ENCODE assay signal across 21 mouse cellular contexts in the genomic region with DNA sequence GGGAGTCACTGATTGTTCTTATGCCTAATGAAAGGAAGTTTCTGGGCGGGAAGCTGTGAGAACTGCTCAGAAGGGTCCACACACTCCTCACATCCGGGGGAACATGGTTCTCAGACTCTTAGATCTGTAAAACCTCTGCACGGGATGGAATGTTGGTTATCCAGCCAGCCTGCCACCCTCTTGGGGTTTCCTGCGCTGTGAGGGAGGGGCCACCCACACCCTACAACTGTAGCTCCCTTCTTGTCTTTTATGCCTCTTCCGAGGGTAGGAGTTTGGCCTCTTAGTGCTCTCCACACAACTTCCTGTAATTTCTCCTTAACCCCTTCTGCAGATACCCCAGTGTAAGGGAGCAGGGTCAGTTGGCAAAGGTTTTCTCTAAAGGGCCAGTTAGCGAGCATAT. TPM values are rescaled to one million over a fixed set of nuclear protein-coding genes. Genes with fewer than 3 reads are reported as not detected.
DNase-seq lines count a peak whose midpoint lies in the region; ATAC-seq and TF ChIP-seq lines count a peak whose summit lies in the region.
"Had no signal": no experiment of that assay in that cellular context is flagged by ENCODE, and none has a peak within 500 bp of the region (broad histone marks: within the 10 kb centered on the region; RNA-seq: fewer than 3 reads in every experiment).

No protein-coding gene starts in this region.

- H3K9ac ChIP-seq in liver, embryonic 11.5 days (ENCODE audit: low read depth, low read length), result no peak overlapping the region
- no peak overlapping the region for H3K9ac ChIP-seq in liver, postnatal 0 days (replicated peaks)
- H3K9ac ChIP-seq: embryonic facial prominence, embryonic 13.5 days; heart, embryonic 13.5 days; kidney, embryonic 15.5 days; lung, embryonic 15.5 days; neural tube, embryonic 15.5 days had no signal

- TF ChIP-seq CTCF in liver, postnatal 0 days (IDR thresholded peaks at IDR 0.05; ENCODE audit: low read depth), result no peak

- H3K4me2 ChIP-seq in liver, embryonic 11.5 days, result no peak overlapping the region
- no peak overlapping the region for H3K4me2 ChIP-seq in liver, postnatal 0 days (ENCODE audit: low read depth, low read length)
- H3K4me2 ChIP-seq: embryonic facial prominence, embryonic 13.5 days; heart, embryonic 13.5 days; kidney, embryonic 15.5 days; lung, embryonic 15.5 days; neural tube, embryonic 15.5 days had no signal

- no peaks in the 10 kb centered on the region for H3K27me3 ChIP-seq in liver, embryonic 11.5 days (replicated peaks; ENCODE audit: control insufficient read depth, insufficient read depth, low read length)
- no peaks in the 10 kb centered on the region for H3K27me3 ChIP-seq in liver, postnatal 0 days (ENCODE audit: insufficient read depth, low read length)
- H3K27me3 ChIP-seq: embryonic facial prominence, embryonic 13.5 days; heart, embryonic 13.5 days; kidney, embryonic 15.5 days; lung, embryonic 15.5 days; neural tube, embryonic 15.5 days had no signal

- 55% methylated on average over 6 of the region's 6 CpGs for WGBS in liver, embryonic 11.5 days
- 38% methylated on average over 6 of the region's 6 CpGs for WGBS in liver, postnatal 0 days (ENCODE audit: insufficient replicate concordance)

- TF ChIP-seq EP300 in liver, postnatal 0 days (IDR thresholded peaks at IDR 0.05; ENCODE audit: low read depth), result no peak

- no peak overlapping the region for H3K27ac ChIP-seq in liver, embryonic 11.5 days (ENCODE audit: low read depth, low read length)
- no peak overlapping the region for H3K27ac ChIP-seq in liver, postnatal 0 days (ENCODE audit: low read depth)
- H3K27ac ChIP-seq: embryonic facial prominence, embryonic 13.5 days; heart, embryonic 13.5 days; hindbrain, embryonic 10.5 days; hindbrain, postnatal 0 days; kidney, embryonic 15.5 days; lung, embryonic 15.5 days; neural tube, embryonic 15.5 days had no signal

- H3K9me3 ChIP-seq in liver, embryonic 11.5 days (ENCODE audit: control insufficient read depth, low read length), result no peaks in the 10 kb centered on the region
- no peaks in the 10 kb centered on the region for H3K9me3 ChIP-seq in liver, postnatal 0 days (ENCODE audit: low read length)
- H3K9me3 ChIP-seq: embryonic facial prominence, embryonic 13.5 days; heart, embryonic 13.5 days; hindbrain, embryonic 10.5 days; kidney, embryonic 15.5 days; lung, embryonic 15.5 days; neural tube, embryonic 15.5 days had no signal

- H3K4me1 ChIP-seq in liver, embryonic 11.5 days (replicated peaks; ENCODE audit: control insufficient read depth, insufficient read depth, low read length), result peaks cover 4% of the 10 kb centered on the region; the same call in 1 of the 2 replicates
- H3K4me1 ChIP-seq in liver, postnatal 0 days (ENCODE audit: insufficient read depth), result no peaks in the 10 kb centered on the region
- H3K4me1 ChIP-seq: embryonic facial prominence, embryonic 13.5 days; hindbrain, embryonic 10.5 days; lung, embryonic 15.5 days; neural tube, embryonic 15.5 days had no signal

- no peak for DNase-seq in liver, embryonic 11.5 days (ENCODE audit: low spot score)
- no peak for DNase-seq in liver, postnatal 0 days
- peak; percentile 20 for DNase-seq in naive thymus-derived CD4-positive, alpha-beta T cell, adult 2 months (ENCODE audit: low read depth)
- DNase-seq in thymus, postnatal 36 days, result peak; percentile 35 to 61
- no peak for DNase-seq in right cerebral cortex, adult 18-20 months
- no peak for DNase-seq in cerebellum, postnatal 4 days (ENCODE audit: low spot score in 2 of 2)
- DNase-seq: adrenal gland, adult 2 months; cerebellum, adult 9-10 months; midbrain, embryonic 14.5 days; right cerebral cortex, postnatal 25 days had no signal

- H3K4me3 ChIP-seq in liver, embryonic 11.5 days (ENCODE audit: low read depth, low read length), result no peak overlapping the region
- H3K4me3 ChIP-seq in liver, postnatal 0 days (ENCODE audit: low read depth, low read length), result no peak overlapping the region
- H3K4me3 ChIP-seq: embryonic facial prominence, embryonic 13.5 days; heart, embryonic 13.5 days; hindbrain, embryonic 10.5 days; kidney, embryonic 15.5 days; lung, embryonic 15.5 days; myocyte; neural tube, embryonic 15.5 days had no signal

- 0 out of 2 replicates have a peak, but pooled peaks have one; percentile 37 for ATAC-seq in liver, embryonic 11.5 days (replicated peaks; ENCODE audit: low FRiP score)
- no peak for ATAC-seq in liver, postnatal 0 days
- ATAC-seq in granulocyte monocyte progenitor cell, adult 5-6 weeks (replicated peaks; ENCODE audit: poor library complexity, severe bottlenecking), result peak; percentile 30
- ATAC-seq: hindbrain, postnatal 0 days; intestine, postnatal 0 days had no signal

- H3K36me3 ChIP-seq in liver, embryonic 11.5 days (ENCODE audit: control insufficient read depth, insufficient read depth, low read length), result peaks cover 3% of the 10 kb centered on the region; the same call in 1 of the 2 replicates
- peaks cover 30% of the 10 kb centered on the region for H3K36me3 ChIP-seq in liver, postnatal 0 days (replicated peaks; ENCODE audit: insufficient read depth, low read length)

RNA-seq across cellular contexts. Expression of a gene that starts 23.7 kb away (rescaled TPM):
- 6.2 and 7.0 TPM in 2 replicates for polyA plus RNA-seq in liver, embryonic 11.5 days (2014; fragmentation: Nextera tagmentation; extraction: Ambion mirVana)
- polyA plus RNA-seq in liver, postnatal 0 days (2015; fragmentation: Nextera tagmentation; extraction: Ambion mirVana), result 3.8 and 4.8 TPM in 2 replicates
- 0.19 TPM in 1 of 2 replicates, not detected in the other for total RNA-seq in granulocyte monocyte progenitor cell, adult 5-6 weeks (2014; fragmentation: Nextera tagmentation)
- total RNA-seq in granulocyte monocyte progenitor cell, adult 5-6 weeks (2017), result 0.13 and 0.26 TPM in 2 replicates
- polyA plus RNA-seq: C2C12 had no signal

Comparison
In these comparisons a context has a peak if more than half of its experiments do, and no peak if none do; other contexts are left out.
1. DNase-seq: peak in naive thymus-derived CD4-positive, alpha-beta T cell, adult 2 months (single experiment) and thymus, postnatal 36 days (2 of 2); none in liver, embryonic 11.5 days (single experiment), liver, postnatal 0 days (single experiment), right cerebral cortex, adult 18-20 months (single experiment) and cerebellum, postnatal 4 days (0 of 2).